Mouse (Mus musculus): ENCODE measurements around the gene Coro2a. TPM values are rescaled to one million over a fixed set of nuclear protein-coding genes. Genes with fewer than 3 reads are reported as not detected.

Coro2a gene
- polyA plus RNA-seq, 1 experiment from 2014 or later, result 5.2 TPM

- Histone ChIP-seq H3K27ac (ENCODE audit: low read length) (no peak overlapping the region), H3K4me1 (replicated peaks; ENCODE audit: control insufficient read depth, insufficient read depth, low read length) (peaks cover 9% of the 10 kb centered on the region), H3K9me3 (ENCODE audit: control insufficient read depth, low read length) (no peaks in the 10 kb centered on the region), H3K36me3 (ENCODE audit: control insufficient read depth, insufficient read depth, low read length) (no peaks in the 10 kb centered on the region), H3K4me3 (ENCODE audit: low read length) (no peak overlapping the region), H3K27me3 (ENCODE audit: control insufficient read depth, insufficient read depth, low read depth, low read length) (peaks cover 33% of the 10 kb centered on the region), H3K4me2 (ENCODE audit: low read depth, low read length) (no peak overlapping the region), H3K9ac (ENCODE audit: low read length) (no peak overlapping the region)
- WGBS, result 77% methylated on average over 7 of the region's 7 CpGs
- no peak for ATAC-seq (ENCODE audit: low read depth)
Measured at GRCm38 (mm10) chr4:46532926-46533325, 69.1 kb downstream of the Coro2a start.

- Histone ChIP-seq H3K4me3 (ENCODE audit: low read length) (no peak overlapping the region), H3K9me3 (ENCODE audit: control insufficient read depth, low read length) (no peaks in the 10 kb centered on the region), H3K27ac (ENCODE audit: low read length) (no peak overlapping the region), H3K4me2 (ENCODE audit: low read depth, low read length) (no peak overlapping the region), H3K9ac (ENCODE audit: low read length) (no peak overlapping the region), H3K27me3 (ENCODE audit: control insufficient read depth, insufficient read depth, low read depth, low read length) (peaks cover 32% of the 10 kb centered on the region), H3K4me1 (replicated peaks; ENCODE audit: control insufficient read depth, insufficient read depth, low read length) (peaks cover 9% of the 10 kb centered on the region), H3K36me3 (ENCODE audit: control insufficient read depth, insufficient read depth, low read length) (no peaks in the 10 kb centered on the region)
- no peak for ATAC-seq (ENCODE audit: low read depth)
- 70% methylated on average over 2 of the region's 2 CpGs for WGBS
Measured at GRCm38 (mm10) chr4:46532511-46532910, 69.5 kb downstream of the Coro2a start.

DNA sequence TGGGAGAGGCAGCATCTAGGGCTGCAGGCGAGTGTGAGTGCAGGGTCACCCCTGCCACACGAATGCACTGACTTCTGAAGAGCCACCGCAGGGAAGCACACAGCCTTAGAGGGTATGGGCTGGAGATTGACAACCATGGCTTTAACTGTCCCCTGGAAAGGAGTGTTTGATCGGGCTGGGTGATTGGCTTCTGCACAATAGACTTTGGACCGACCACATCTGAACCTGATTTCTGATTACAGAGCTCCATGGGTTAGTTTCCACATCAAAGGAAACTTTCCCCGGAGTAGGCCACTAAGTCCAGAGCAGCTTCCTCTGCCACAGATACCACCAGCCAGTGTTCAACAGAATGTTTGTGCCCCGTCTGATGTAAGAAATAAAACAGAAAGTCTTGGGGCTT lies 72.3 kb downstream of the Coro2a start:
- peaks cover 5% of the 10 kb centered on the region for H3K4me1 ChIP-seq (replicated peaks; ENCODE audit: control insufficient read depth, insufficient read depth, low read length)
- no peak overlapping the region for H3K4me2 ChIP-seq (ENCODE audit: low read depth, low read length)
- H3K27me3 ChIP-seq (ENCODE audit: control insufficient read depth, insufficient read depth, low read depth, low read length), result peaks cover 13% of the 10 kb centered on the region
- no peaks in the 10 kb centered on the region for H3K36me3 ChIP-seq (ENCODE audit: control insufficient read depth, insufficient read depth, low read length)
- no peaks in the 10 kb centered on the region for H3K9me3 ChIP-seq (ENCODE audit: control insufficient read depth, low read length)
- no peak overlapping the region for H3K4me3 ChIP-seq (ENCODE audit: low read length)
- 68% methylated on average over 7 of the region's 7 CpGs for WGBS
- no peak for ATAC-seq (ENCODE audit: low read depth)
- no peak overlapping the region for H3K9ac ChIP-seq (ENCODE audit: low read length)
- no peak overlapping the region for H3K27ac ChIP-seq (ENCODE audit: low read length)

- Histone ChIP-seq H3K36me3 (ENCODE audit: control insufficient read depth, insufficient read depth, low read length) (no peaks in the 10 kb centered on the region), H3K27ac (ENCODE audit: low read length) (no peak overlapping the region), H3K9me3 (ENCODE audit: control insufficient read depth, low read length) (no peaks in the 10 kb centered on the region), H3K9ac (ENCODE audit: low read length) (peak overlapping the region; percentile 64), H3K27me3 (ENCODE audit: control insufficient read depth, insufficient read depth, low read depth, low read length) (no peaks in the 10 kb centered on the region), H3K4me3 (ENCODE audit: low read length) (peak overlapping the region; percentile 49), H3K4me2 (ENCODE audit: low read depth, low read length) (peak overlapping the region; percentile 77), H3K4me1 (replicated peaks; ENCODE audit: control insufficient read depth, insufficient read depth, low read length) (no peaks in the 10 kb centered on the region; the same call in 1 of the 2 replicates)
- ATAC-seq (ENCODE audit: low read depth), result peak; percentile 82
- whole genome bisulfite sequencing, result 4% methylated on average over 4 of the region's 7 CpGs
Measured at GRCm38 (mm10) chr4:46527558-46527926, 74.5 kb downstream of the Coro2a start.

GRCm38 (mm10) chr4:46526798-46527557 lies 75.0 kb downstream of the Coro2a start:
- 25% methylated on average over 17 of the region's 17 CpGs for WGBS
- Histone ChIP-seq H3K9me3 (ENCODE audit: control insufficient read depth, low read length) (no peaks in the 10 kb centered on the region), H3K4me2 (ENCODE audit: low read depth, low read length) (peak overlapping the region; percentile 77), H3K36me3 (ENCODE audit: control insufficient read depth, insufficient read depth, low read length) (no peaks in the 10 kb centered on the region), H3K27me3 (ENCODE audit: control insufficient read depth, insufficient read depth, low read depth, low read length) (no peaks in the 10 kb centered on the region), H3K4me3 (ENCODE audit: low read length) (peak overlapping the region; percentile 49), H3K9ac (ENCODE audit: low read length) (peak overlapping the region; percentile 64), H3K27ac (ENCODE audit: low read length) (no peak overlapping the region), H3K4me1 (replicated peaks; ENCODE audit: control insufficient read depth, insufficient read depth, low read length) (no peaks in the 10 kb centered on the region; the same call in 1 of the 2 replicates)
- ATAC-seq (ENCODE audit: low read depth), result peak; percentile 34

DNA sequence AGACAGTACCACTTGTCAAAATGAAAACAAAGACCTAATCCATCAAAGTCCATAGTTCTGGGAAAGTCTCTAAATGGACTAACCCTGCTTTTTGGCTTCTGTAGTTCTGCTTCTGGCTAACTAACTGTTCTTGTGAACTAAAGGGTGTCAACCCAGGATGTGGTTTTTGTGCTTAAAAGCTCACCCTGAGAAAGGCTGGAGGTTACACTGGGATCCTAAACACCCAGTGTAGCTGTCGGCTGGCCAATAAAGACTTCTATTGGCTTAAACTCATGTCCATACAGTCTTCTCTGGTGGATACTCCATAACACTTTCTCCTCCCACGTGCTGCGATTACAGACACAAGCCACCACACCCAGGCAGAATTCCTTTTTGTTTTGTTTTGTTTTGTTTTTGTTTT lies 75.8 kb downstream of the Coro2a start:
- no peak overlapping the region for H3K27ac ChIP-seq (ENCODE audit: low read length)
- H3K27me3 ChIP-seq (ENCODE audit: control insufficient read depth, insufficient read depth, low read depth, low read length), result no peaks in the 10 kb centered on the region
- H3K9ac ChIP-seq (ENCODE audit: low read length), result no peak overlapping the region
- 81% methylated on average over 3 of the region's 3 CpGs for WGBS
- ATAC-seq (ENCODE audit: low read depth), result no peak
- H3K4me3 ChIP-seq (ENCODE audit: low read length), result no peak overlapping the region
- no peaks in the 10 kb centered on the region; the same call in 1 of the 2 replicates for H3K4me1 ChIP-seq (replicated peaks; ENCODE audit: control insufficient read depth, insufficient read depth, low read length)
- H3K4me2 ChIP-seq (ENCODE audit: low read depth, low read length), result no peak overlapping the region
- H3K36me3 ChIP-seq (ENCODE audit: control insufficient read depth, insufficient read depth, low read length), result no peaks in the 10 kb centered on the region
- H3K9me3 ChIP-seq (ENCODE audit: control insufficient read depth, low read length), result no peaks in the 10 kb centered on the region

DNA sequence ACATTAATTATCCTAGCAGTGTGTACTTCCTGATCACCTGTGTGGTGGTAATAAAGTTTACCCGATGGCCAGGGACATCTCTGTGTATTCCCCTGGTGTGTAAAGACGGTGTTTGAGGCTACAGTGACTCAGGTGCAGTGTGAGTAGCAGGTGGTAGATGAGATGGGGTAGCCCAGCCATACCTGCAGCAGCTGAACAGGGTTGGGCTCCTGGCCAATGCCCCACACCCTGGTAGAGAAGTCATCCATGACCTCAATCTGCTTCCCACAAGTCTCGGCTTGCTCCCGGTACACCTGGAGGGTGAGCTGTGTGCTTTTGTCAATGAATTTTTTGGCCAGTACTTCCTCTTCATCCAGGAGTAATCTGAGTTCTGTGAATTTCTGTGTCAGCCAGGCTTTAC lies 78.7 kb downstream of the Coro2a start:
- H3K4me1 ChIP-seq (replicated peaks; ENCODE audit: control insufficient read depth, insufficient read depth, low read length), result no peaks in the 10 kb centered on the region; the same call in 1 of the 2 replicates
- WGBS, result 81% methylated on average over 4 of the region's 4 CpGs
- ATAC-seq (ENCODE audit: low read depth), result no peak
- H3K9me3 ChIP-seq (ENCODE audit: control insufficient read depth, low read length), result no peaks in the 10 kb centered on the region
- H3K27ac ChIP-seq (ENCODE audit: low read length), result 0 out of 2 replicates have a peak overlapping the region, but pooled peaks have one; percentile 22
- H3K36me3 ChIP-seq (ENCODE audit: control insufficient read depth, insufficient read depth, low read length), result no peaks in the 10 kb centered on the region
- H3K27me3 ChIP-seq (ENCODE audit: control insufficient read depth, insufficient read depth, low read depth, low read length), result no peaks in the 10 kb centered on the region
- H3K4me3 ChIP-seq (ENCODE audit: low read length), result no peak overlapping the region
- H3K4me2 ChIP-seq (ENCODE audit: low read depth, low read length), result no peak overlapping the region
- H3K9ac ChIP-seq (ENCODE audit: low read length), result no peak overlapping the region

DNA sequence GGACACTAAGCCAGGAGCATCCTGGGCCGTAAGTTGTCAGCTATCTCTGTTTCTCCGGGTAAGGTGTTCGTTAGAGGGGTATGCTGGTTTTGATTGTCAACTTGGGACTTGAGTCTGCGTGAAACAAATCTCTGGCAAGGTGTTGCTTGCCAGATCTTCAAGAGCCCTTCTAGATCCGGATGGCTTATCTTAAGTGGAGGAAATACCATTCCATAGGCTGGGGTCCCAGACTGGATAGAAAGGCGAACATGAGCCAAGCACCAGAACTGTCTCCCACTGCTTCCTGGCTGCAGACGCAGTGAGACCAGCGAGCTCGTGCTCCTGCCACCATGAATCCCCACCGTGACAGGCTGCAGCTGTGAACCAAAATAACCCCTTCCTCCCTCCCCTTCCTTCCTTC lies 80.5 kb downstream of the Coro2a start:
- peak; percentile 70 for ATAC-seq (ENCODE audit: low read depth)
- Histone ChIP-seq H3K4me1 (replicated peaks; ENCODE audit: control insufficient read depth, insufficient read depth, low read length) (no peaks in the 10 kb centered on the region), H3K36me3 (ENCODE audit: control insufficient read depth, insufficient read depth, low read length) (no peaks in the 10 kb centered on the region), H3K4me3 (ENCODE audit: low read length) (no peak overlapping the region), H3K27ac (ENCODE audit: low read length) (peak overlapping the region; percentile 61), H3K9ac (ENCODE audit: low read length) (no peak overlapping the region), H3K4me2 (ENCODE audit: low read depth, low read length) (no peak overlapping the region), H3K27me3 (ENCODE audit: control insufficient read depth, insufficient read depth, low read depth, low read length) (no peaks in the 10 kb centered on the region), H3K9me3 (ENCODE audit: control insufficient read depth, low read length) (no peaks in the 10 kb centered on the region)
- WGBS, result 40% methylated on average over 10 of the region's 10 CpGs

- H3K9ac ChIP-seq (ENCODE audit: low read length), result no peak overlapping the region
- H3K27ac ChIP-seq (ENCODE audit: low read length), result no peak overlapping the region
- H3K27me3 ChIP-seq (ENCODE audit: control insufficient read depth, insufficient read depth, low read depth, low read length), result no peaks in the 10 kb centered on the region
- ATAC-seq (ENCODE audit: low read depth), result no peak
- no peaks in the 10 kb centered on the region for H3K36me3 ChIP-seq (ENCODE audit: control insufficient read depth, insufficient read depth, low read length)
- H3K4me3 ChIP-seq (ENCODE audit: low read length), result no peak overlapping the region
- no peaks in the 10 kb centered on the region for H3K9me3 ChIP-seq (ENCODE audit: control insufficient read depth, low read length)
- no peaks in the 10 kb centered on the region for H3K4me1 ChIP-seq (replicated peaks; ENCODE audit: control insufficient read depth, insufficient read depth, low read length)
- 72% methylated on average over 2 of the region's 2 CpGs for WGBS
- H3K4me2 ChIP-seq (ENCODE audit: low read depth, low read length), result no peak overlapping the region
Measured at GRCm38 (mm10) chr4:46520491-46520890, 81.5 kb downstream of the Coro2a start.
